ENCODE assay signal across 22 mouse cellular contexts in the genomic region with DNA sequence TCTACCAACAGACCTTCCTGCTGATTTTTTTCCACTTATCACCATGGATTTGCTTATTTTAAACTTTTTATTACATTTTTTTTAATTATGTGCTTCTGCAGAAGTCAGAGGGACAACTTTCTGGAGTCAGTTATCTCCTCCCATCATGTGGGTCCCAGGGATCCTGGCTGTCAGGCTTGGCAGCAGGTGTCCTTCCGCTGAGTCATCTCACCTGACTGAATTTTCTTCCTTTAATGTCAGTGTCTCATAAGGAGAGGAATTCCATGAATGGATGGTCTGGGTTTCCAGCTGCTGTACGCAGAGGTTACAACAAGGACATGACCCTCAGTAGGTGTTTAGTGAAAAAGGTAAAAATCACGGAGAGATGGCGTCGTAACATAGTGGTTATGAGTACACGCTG. TPM values are rescaled to one million over a fixed set of nuclear protein-coding genes. Genes with fewer than 3 reads are reported as not detected.
DNase-seq lines count a peak whose midpoint lies in the region; TF ChIP-seq lines count a peak whose summit lies in the region.
"Had no signal": no experiment of that assay in that cellular context is flagged by ENCODE, and none has a peak within 500 bp of the region (broad histone marks: within the 10 kb centered on the region; RNA-seq: fewer than 3 reads in every experiment).

No protein-coding gene starts in this region.

- peak; percentile 54; the same call in 1 of the 2 replicates for TF ChIP-seq EP300 in ES-Bruce4 (IDR thresholded peaks at IDR 0.05; ENCODE audit: insufficient read depth, low read depth, low read length)

- TF ChIP-seq CTCF in ES-Bruce4 (IDR thresholded peaks at IDR 0.05; ENCODE audit: low read depth, low read length) = no peak

- H3K9ac ChIP-seq in ES-Bruce4 (ENCODE audit: low read depth, poor library complexity, severe bottlenecking) = no peak overlapping the region

- intact Hi-C loops in left cerebral cortex, postnatal 14 days (cut with DNase I) = no loop called here

- no peak overlapping the region for H3K4me3 ChIP-seq in ES-Bruce4 (ENCODE audit: low read depth, low read length)

- no peaks in the 10 kb centered on the region for H3K9me3 ChIP-seq in ES-Bruce4 (replicated peaks; ENCODE audit: control insufficient read depth, insufficient read depth, low read length, poor library complexity, severe bottlenecking)
- H3K9me3 ChIP-seq: G1E had no signal

- no peaks in the 10 kb centered on the region for H3K36me3 ChIP-seq in ES-Bruce4 (ENCODE audit: control insufficient read depth, insufficient read depth, low read length, poor library complexity, severe bottlenecking)
- H3K36me3 ChIP-seq: G1E had no signal

- no peaks in the 10 kb centered on the region for H3K4me1 ChIP-seq in ES-Bruce4 (ENCODE audit: control insufficient read depth, insufficient read depth, low read length)

- DNase-seq in R1 (ENCODE audit: low read depth, low spot score) (peak; percentile 79), ZHBTc4 (ENCODE audit: low read depth, low spot score) (peak; percentile 9)
- no peak for DNase-seq in embryo, embryonic 10.5 days (ENCODE audit: low spot score)
- DNase-seq in left cerebral cortex, postnatal 14 days (ENCODE audit: low spot score in 2 of 2) = no peak
- DNase-seq in layer of hippocampus, postnatal 10 days (ENCODE audit: low spot score in 2 of 2) = no peak
- DNase-seq: adrenal gland, adult 2 months; adrenal gland, adult 8-10 months; adrenal gland, postnatal 10 days; adrenal gland, postnatal 14 days; adrenal gland, postnatal 25 days; adrenal gland, postnatal 36 days; B cell, adult 2 months; cerebellum, adult 11 months; cerebellum, adult 11-12 months; cerebellum, adult 18-20 months; cerebellum, adult 2 months; cerebellum, adult 8-10 months; cerebellum, adult 9-10 months had no signal

- TF ChIP-seq POLR2A in ES-Bruce4 (IDR thresholded peaks at IDR 0.05; ENCODE audit: insufficient read depth, low read length) = no peak

- H3K27ac ChIP-seq in ES-Bruce4 (ENCODE audit: insufficient read depth, low read length) = no peak overlapping the region

- no peaks in the 10 kb centered on the region for H3K27me3 ChIP-seq in ES-Bruce4 (ENCODE audit: control insufficient read depth, insufficient read depth, low read length, poor library complexity, severe bottlenecking)
- H3K27me3 ChIP-seq: CH12.LX, Patski had no signal

RNA-seq across cellular contexts. Expression of gene Kmt2a, which starts 10.1 kb away (rescaled TPM):
- polyA plus RNA-seq in ES-Bruce4 (2011; ENCODE audit: insufficient read depth, insufficient read length, low read depth, missing spikeins) = 59.5 and 71.4 TPM in 2 replicates
- 10 to 100 TPM; 44.2 to 54.4 TPM for total RNA-seq in left cerebral cortex, postnatal 14 days (2021)
- total RNA-seq in layer of hippocampus, postnatal 10 days (2021) = 10 to 100 TPM; 50.5 to 54.6 TPM

RNA-seq across cellular contexts. Expression of gene Atp5l, which starts 29.3 kb away (rescaled TPM):
- 166 and 170 TPM in 2 replicates for polyA plus RNA-seq in ES-Bruce4 (2011; ENCODE audit: insufficient read depth, insufficient read length, low read depth, missing spikeins)
- 100 to 1,000 TPM; 372 to 384 TPM for total RNA-seq in left cerebral cortex, postnatal 14 days (2021)
- total RNA-seq in layer of hippocampus, postnatal 10 days (2021) = 100 to 1,000 TPM; 394 to 460 TPM

Comparison
In these comparisons a context has a peak if more than half of its experiments do, and no peak if none do; other contexts are left out.
1. DNase-seq: peak in R1 (single experiment) and ZHBTc4 (single experiment); none in embryo, embryonic 10.5 days (single experiment), left cerebral cortex, postnatal 14 days (0 of 2) and layer of hippocampus, postnatal 10 days (0 of 2).